Mouse (Mus musculus) spleen, embryonic (tissue): ENCODE measurements around the gene Stard3.

Experiments
- CTCF ChIA-PET: fragments of 350-600 bp; sonication (Branson Sonifier 250); formaldehyde crosslinking; loops from one replicate; lab custom pipeline; 2022; lab: Charles Lee

The Stard3 gene

DNA sequence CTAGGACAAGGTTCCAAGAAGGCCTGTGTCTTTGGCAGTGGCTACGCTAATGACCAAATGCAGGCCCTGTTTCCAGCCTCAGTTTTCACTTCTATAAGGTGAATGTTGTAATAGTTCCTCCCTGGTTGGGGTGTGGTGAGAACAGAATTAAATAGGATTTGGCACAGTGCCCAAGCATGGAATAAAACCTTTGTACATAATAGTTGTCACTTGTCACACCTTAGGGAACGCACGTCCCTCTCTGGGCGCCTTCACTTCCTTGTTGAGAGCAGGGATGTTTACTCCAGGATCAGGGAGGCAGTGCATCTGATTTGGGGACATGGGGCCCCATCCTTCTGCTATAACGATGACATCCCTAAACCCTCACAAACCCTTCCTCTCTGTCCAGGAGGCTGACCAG lies 70.3 kb downstream of the Stard3 start:
- CTCF ChIA-PET: no interaction called here
